9 mouse cellular contexts compared by ENCODE assay signal in the genomic region with DNA sequence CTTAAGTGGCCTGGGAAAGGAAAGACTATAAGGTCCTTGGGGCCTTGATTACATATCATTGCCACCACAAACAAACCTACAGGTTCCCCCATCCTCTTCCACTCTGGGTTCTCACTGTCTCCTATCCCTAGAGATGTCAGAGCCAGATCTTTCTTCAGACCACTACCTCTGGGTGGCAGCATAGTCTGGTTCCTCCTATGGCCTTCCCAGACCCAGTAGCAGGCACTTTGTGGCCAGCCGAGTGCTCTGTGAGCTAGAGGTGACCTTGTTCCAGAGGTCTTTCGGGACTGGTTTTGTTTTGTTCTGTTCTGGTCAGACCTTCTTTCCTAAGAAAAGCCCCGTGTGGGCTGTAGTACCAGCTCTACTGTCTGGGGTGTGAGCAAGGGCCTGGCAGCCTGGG. TPM values are rescaled to one million over a fixed set of nuclear protein-coding genes. Genes with fewer than 3 reads are reported as not detected.
A peak's percentile ranks its signal among the peaks of the same experiment; 100 is the strongest.
DNase-seq lines count a peak whose midpoint lies in the region; ATAC-seq and TF ChIP-seq lines count a peak whose summit lies in the region.
"Had no signal": no experiment of that assay in that cellular context is flagged by ENCODE, and none has a peak within 500 bp of the region (broad histone marks: within the 10 kb centered on the region; RNA-seq: fewer than 3 reads in every experiment).

No protein-coding gene starts in this region.

- no peak for ATAC-seq in inflammation-experienced regulatory T-cells, adult 6 months
- ATAC-seq: hindbrain, embryonic 16.5 days had no signal

- TF ChIP-seq CTCF in testis, adult 2 months (IDR thresholded peaks at IDR 0.05; ENCODE audit: control insufficient read depth, insufficient read depth, insufficient replicate concordance, low read depth, low read length), result peak; percentile 8; the same call in 1 of the 2 replicates

- no peaks in the 10 kb centered on the region for H3K36me3 ChIP-seq in testis, adult 2 months (ENCODE audit: control insufficient read depth, insufficient read depth, low read length)

- DNase-seq in embryo, embryonic 10 days (ENCODE audit: low spot score), result peak; percentile 16
- no peak for DNase-seq in embryo, embryonic 9.5 days (ENCODE audit: extremely low spot score)
- no peak for DNase-seq in testis, postnatal 10 days (ENCODE audit: low spot score)
- peak; percentile 47 for DNase-seq in kidney, postnatal 10 days
- DNase-seq in urinary bladder, adult 2 months (ENCODE audit: low spot score), result no peak
- no peak for DNase-seq in frontal cortex, postnatal 14 days (ENCODE audit: low spot score in 2 of 2)

- no peak for TF ChIP-seq POLR2A in testis, adult 2 months (IDR thresholded peaks at IDR 0.05; ENCODE audit: control insufficient read depth, low read depth, low read length)

- no peak overlapping the region for H3K4me3 ChIP-seq in testis, adult 2 months (ENCODE audit: control insufficient read depth, low read depth, low read length)

- H3K4me1 ChIP-seq in testis, adult 2 months (ENCODE audit: control insufficient read depth, insufficient read depth, low read length), result no peaks in the 10 kb centered on the region

- H3K27me3 ChIP-seq in testis, adult 2 months (ENCODE audit: control insufficient read depth, insufficient read depth, low read length), result no peaks in the 10 kb centered on the region

- H3K27ac ChIP-seq in testis, adult 2 months (ENCODE audit: control insufficient read depth, insufficient read depth, low read depth, low read length), result no peak overlapping the region

RNA-seq across cellular contexts. Expression of a gene that starts 39.0 kb away (rescaled TPM):
- polyA plus RNA-seq in testis, adult 2 months (2012; rRNA removed), result 69.8 and 83.7 TPM in 2 replicates
- polyA plus RNA-seq in inflammation-experienced regulatory T-cells, adult 6 months (2017; shearing (Covaris generic)), result 100 to 1,000 TPM; 101 to 138 (median 130) TPM
- 68.2 and 88.9 TPM in 2 replicates for polyA plus RNA-seq in urinary bladder, adult 2 months (2012; rRNA removed)

RNA-seq across cellular contexts. Expression of a gene that starts 39.1 kb away (rescaled TPM):
- polyA plus RNA-seq in testis, adult 2 months (2012; rRNA removed), result 43.4 and 56.6 TPM in 2 replicates
- polyA plus RNA-seq in inflammation-experienced regulatory T-cells, adult 6 months (2017; shearing (Covaris generic)), result 100 to 1,000 TPM; 121 to 184 (median 148) TPM
- 85.8 and 90.2 TPM in 2 replicates for polyA plus RNA-seq in urinary bladder, adult 2 months (2012; rRNA removed)

Comparison
In these comparisons a context has a peak if more than half of its experiments do, and no peak if none do; other contexts are left out.
1. DNase-seq: peak in embryo, embryonic 10 days (single experiment) and kidney, postnatal 10 days (single experiment); none in embryo, embryonic 9.5 days (single experiment), testis, postnatal 10 days (single experiment), urinary bladder, adult 2 months (single experiment) and frontal cortex, postnatal 14 days (0 of 2).